Mouse (Mus musculus): ENCODE measurements around the gene Olfr433. TPM values are rescaled to one million over a fixed set of nuclear protein-coding genes. Genes with fewer than 3 reads are reported as not detected.

The Olfr433 gene
- polyA plus RNA-seq (2014; fragmentation: Illumina TruSeq; extraction: RNeasy Lipid Tissue Mini Kit (QIAGEN cat#74804); ENCODE audit: low replicate concordance): not detected

GRCm38 (mm10) chr1:174040523-174041177 lies at the start of gene Olfr433:
Gene Olfr433, plus strand, starts transcription at chr1:174040705.

GRCm38 (mm10) chr1:174031698-174032097 lies 8.8 kb upstream of the Olfr433 start, which contains the start of gene Ifi205:
Gene Ifi205, minus strand, starts transcription at chr1:174031810.

GRCm38 (mm10) chr1:174048893-174049292 lies 8.4 kb downstream of the Olfr433 start, which contains the start of gene Olfr432:
Gene Olfr432, plus strand, starts transcription at chr1:174049205.

GRCm38 (mm10) chr1:174066305-174066704 lies 25.8 kb downstream of the Olfr433 start, which contains the start of gene Olfr430:
Gene Olfr430, plus strand, starts transcription at chr1:174066605.

GRCm38 (mm10) chr1:174084031-174084430 lies 43.5 kb downstream of the Olfr433 start, which contains the start of gene Olfr429:
Gene Olfr429, plus strand, starts transcription at chr1:174084331.

Other genes starting within 250 kb of the Olfr433 start
- 15.0 TPM for gene Ifi211, start 127.7 kb upstream of the Olfr433 start, polyA plus RNA-seq (2014; fragmentation: Illumina TruSeq; extraction: RNeasy Lipid Tissue Mini Kit (QIAGEN cat#74804); ENCODE audit: low replicate concordance)
- 95.8 TPM for gene Mndal, start 98.2 kb upstream of the Olfr433 start, polyA plus RNA-seq (2014; fragmentation: Illumina TruSeq; extraction: RNeasy Lipid Tissue Mini Kit (QIAGEN cat#74804); ENCODE audit: low replicate concordance)
- 65.1 TPM for gene Ifi203, start 98.0 kb upstream of the Olfr433 start, polyA plus RNA-seq (2014; fragmentation: Illumina TruSeq; extraction: RNeasy Lipid Tissue Mini Kit (QIAGEN cat#74804); ENCODE audit: low replicate concordance)
- not detected for gene Ifi202b, start 58.0 kb upstream of the Olfr433 start, polyA plus RNA-seq (2014; fragmentation: Illumina TruSeq; extraction: RNeasy Lipid Tissue Mini Kit (QIAGEN cat#74804); ENCODE audit: low replicate concordance)
- gene Ifi205, start 8.9 kb upstream of the Olfr433 start, polyA plus RNA-seq (2014; fragmentation: Illumina TruSeq; extraction: RNeasy Lipid Tissue Mini Kit (QIAGEN cat#74804); ENCODE audit: low replicate concordance): 11.8 TPM
- gene Olfr432, start 8.5 kb downstream of the Olfr433 start, polyA plus RNA-seq (2014; fragmentation: Illumina TruSeq; extraction: RNeasy Lipid Tissue Mini Kit (QIAGEN cat#74804); ENCODE audit: low replicate concordance): not detected
- not detected for gene Olfr430, start 25.9 kb downstream of the Olfr433 start, polyA plus RNA-seq (2014; fragmentation: Illumina TruSeq; extraction: RNeasy Lipid Tissue Mini Kit (QIAGEN cat#74804); ENCODE audit: low replicate concordance)
- not detected for gene Olfr429, start 43.6 kb downstream of the Olfr433 start, polyA plus RNA-seq (2014; fragmentation: Illumina TruSeq; extraction: RNeasy Lipid Tissue Mini Kit (QIAGEN cat#74804); ENCODE audit: low replicate concordance)
- not detected for gene Olfr427, start 56.2 kb downstream of the Olfr433 start, polyA plus RNA-seq (2014; fragmentation: Illumina TruSeq; extraction: RNeasy Lipid Tissue Mini Kit (QIAGEN cat#74804); ENCODE audit: low replicate concordance)
- not detected for gene Olfr231, start 80.5 kb downstream of the Olfr433 start, polyA plus RNA-seq (2014; fragmentation: Illumina TruSeq; extraction: RNeasy Lipid Tissue Mini Kit (QIAGEN cat#74804); ENCODE audit: low replicate concordance)
- not detected for gene Olfr424, start 90.8 kb downstream of the Olfr433 start, polyA plus RNA-seq (2014; fragmentation: Illumina TruSeq; extraction: RNeasy Lipid Tissue Mini Kit (QIAGEN cat#74804); ENCODE audit: low replicate concordance)
- not detected for gene Olfr420, start 114.9 kb downstream of the Olfr433 start, polyA plus RNA-seq (2014; fragmentation: Illumina TruSeq; extraction: RNeasy Lipid Tissue Mini Kit (QIAGEN cat#74804); ENCODE audit: low replicate concordance)
- not detected for gene Spta1, start 132.1 kb downstream of the Olfr433 start, polyA plus RNA-seq (2014; fragmentation: Illumina TruSeq; extraction: RNeasy Lipid Tissue Mini Kit (QIAGEN cat#74804); ENCODE audit: low replicate concordance)
- not detected for gene Olfr419, start 211.4 kb downstream of the Olfr433 start, polyA plus RNA-seq (2014; fragmentation: Illumina TruSeq; extraction: RNeasy Lipid Tissue Mini Kit (QIAGEN cat#74804); ENCODE audit: low replicate concordance)